Mouse (Mus musculus) midbrain, embryonic 11.5 days (tissue): ENCODE results near the gene Cysltr1. TPM values are rescaled to one million over a fixed set of nuclear protein-coding genes. Genes with fewer than 3 reads are reported as not detected.

ENCODE experiments used
- ATAC-seq: fragments of 200-750 bp; cut with Nextera tagmentation; 2 replicates; pipeline ENCODE4 v1.8.0; 2017; ENCODE audit warnings: moderate TSS enrichment, moderate library complexity; ENCODE audit not compliant: low FRiP score
- DNase-seq: peaks from one replicate; pipeline ENCODE4 v3.0.0; 2015; ENCODE audit warnings: low spot score; ENCODE audit errors: missing footprints
- H3K27ac ChIP-seq: fragments of 300-500 bp; sonication (generic); 2 replicates; pipeline ENCODE4 v1.5.1; 2014; ENCODE audit warnings: low read depth, low read length
- H3K27me3 ChIP-seq: fragments of 300-500 bp; sonication (generic); 2 replicates; pipeline ENCODE4 v1.6.1; 2014; ENCODE audit warnings: mild to moderate bottlenecking, low read length, moderate library complexity, mixed read lengths; ENCODE audit not compliant: control insufficient read depth, insufficient read depth
- H3K36me3 ChIP-seq: fragments of 300-500 bp; sonication (generic); 2 replicates; pipeline ENCODE4 v1.6.1; 2014; ENCODE audit warnings: mild to moderate bottlenecking, low read length, moderate library complexity, mixed read lengths; ENCODE audit not compliant: control insufficient read depth, insufficient read depth
- H3K4me1 ChIP-seq: fragments of 300-500 bp; sonication (generic); 2 replicates; pipeline ENCODE4 v1.6.1; 2014; ENCODE audit warnings: low read length; ENCODE audit not compliant: control insufficient read depth, insufficient read depth
- H3K4me2 ChIP-seq: fragments of 300-500 bp; sonication (generic); 2 replicates; pipeline ENCODE4 v1.6.1; 2014; ENCODE audit warnings: mild to moderate bottlenecking, moderate library complexity
- H3K4me3 ChIP-seq: fragments of 300-500 bp; sonication (generic); 2 replicates; pipeline ENCODE4 v1.5.1; 2014; ENCODE audit warnings: low read depth, low read length
- H3K9ac ChIP-seq: fragments of 300-500 bp; sonication (generic); 2 replicates; pipeline ENCODE4 v1.6.1; 2014; ENCODE audit warnings: low read length
- H3K9me3 ChIP-seq: fragments of 300-500 bp; sonication (generic); 2 replicates; pipeline ENCODE4 v1.6.1; 2016; ENCODE audit warnings: low read length; ENCODE audit not compliant: control insufficient read depth
- whole genome bisulfite sequencing: fragments of 180-500 bp; shearing (Covaris S2); extraction: QIAGEN DNeasy Blood & Tissue Kit; methylation state at CpG from one replicate; pipeline ENCODE4 v1.1.7; 2014; 5-methylcytosine and 5-hydroxymethylcytosine counted together
- polyA plus RNA-seq: library from polyadenylated mRNA; unstranded; fragments of >200 nt; fragmentation: Nextera tagmentation; extraction: Ambion mirVana; gene quantifications from 2 replicates; pipeline ENCODE4 v1.2.1, GENCODE M21; 2014

Cysltr1 gene
- polyA plus RNA-seq, 1 experiment from 2014 or later: 1.7 TPM

GRCm38 (mm10) chrX:106582886-106583285, 20.6 kb downstream of the Cysltr1 start, which contains the start of gene Gm5127:
Gm5127 (plus strand) TSS chrX:106583186.
- H3K27ac ChIP-seq: no peak within 1 kb of the TSS
- H3K9ac ChIP-seq: no peak within 1 kb of the TSS
- H3K36me3 ChIP-seq: no peaks in the 10 kb centered on the region
- no peaks in the 10 kb centered on the region for H3K9me3 ChIP-seq
- no peak within 1 kb of the TSS for H3K4me2 ChIP-seq
- no peak for DNase-seq
- no peak within 1 kb of the TSS for H3K4me3 ChIP-seq
- H3K4me1 ChIP-seq: no peaks in the 10 kb centered on the region
- ATAC-seq: no peak
- 69% methylated on average over 3 of the region's 3 CpGs for WGBS
- H3K27me3 ChIP-seq: no peaks in the 10 kb centered on the region

- H3K4me1 ChIP-seq: no peaks in the 10 kb centered on the region
- 31% methylated on average over 2 of the region's 2 CpGs for WGBS
- H3K9me3 ChIP-seq: no peaks in the 10 kb centered on the region
- no peaks in the 10 kb centered on the region for H3K36me3 ChIP-seq
- H3K9ac ChIP-seq: no peak overlapping the region
- no peak for DNase-seq
- no peaks in the 10 kb centered on the region for H3K27me3 ChIP-seq
- no peak overlapping the region for H3K4me3 ChIP-seq
- H3K4me2 ChIP-seq: no peak overlapping the region
- no peak for ATAC-seq
- no peak overlapping the region for H3K27ac ChIP-seq
Measured at GRCm38 (mm10) chrX:106582197-106582596, 21.3 kb downstream of the Cysltr1 start.

- no peaks in the 10 kb centered on the region for H3K36me3 ChIP-seq
- H3K9me3 ChIP-seq: no peaks in the 10 kb centered on the region
- H3K27me3 ChIP-seq: no peaks in the 10 kb centered on the region
- ATAC-seq (no peak), DNase-seq (no peak)
- H3K9ac ChIP-seq: no peak overlapping the region
- no peak overlapping the region for H3K4me3 ChIP-seq
- H3K4me2 ChIP-seq: no peak overlapping the region
- H3K4me1 ChIP-seq: no peaks in the 10 kb centered on the region
- H3K27ac ChIP-seq: no peak overlapping the region
Measured at GRCm38 (mm10) chrX:106580410-106580809, 23.1 kb downstream of the Cysltr1 start.

GRCm38 (mm10) chrX:106578966-106579365, 24.5 kb downstream of the Cysltr1 start:
- H3K9me3 ChIP-seq: no peaks in the 10 kb centered on the region
- no peak overlapping the region for H3K27ac ChIP-seq
- WGBS: 56% methylated on average over 3 of the region's 3 CpGs
- H3K9ac ChIP-seq: no peak overlapping the region
- H3K4me2 ChIP-seq: no peak overlapping the region
- ATAC-seq: no peak
- no peak for DNase-seq
- H3K36me3 ChIP-seq: no peaks in the 10 kb centered on the region
- no peak overlapping the region for H3K4me3 ChIP-seq
- no peaks in the 10 kb centered on the region for H3K4me1 ChIP-seq
- H3K27me3 ChIP-seq: no peaks in the 10 kb centered on the region

GRCm38 (mm10) chrX:106555457-106555856, 48.0 kb downstream of the Cysltr1 start:
- DNase-seq: no peak
- H3K27me3 ChIP-seq: no peaks in the 10 kb centered on the region
- 83% methylated on average over 2 of the region's 2 CpGs for WGBS

GRCm38 (mm10) chrX:106536359-106536758, 67.1 kb downstream of the Cysltr1 start:
- DNase-seq (no peak), ATAC-seq (no peak)
- Histone ChIP-seq H3K27me3 (no peaks in the 10 kb centered on the region), H3K36me3 (no peaks in the 10 kb centered on the region), H3K4me3 (no peak overlapping the region), H3K4me2 (no peak overlapping the region), H3K4me1 (no peaks in the 10 kb centered on the region), H3K9ac (no peak overlapping the region), H3K9me3 (no peaks in the 10 kb centered on the region; the same call in 1 of the 2 replicates), H3K27ac (no peak overlapping the region)
- WGBS: 42% methylated on average over 3 of the region's 3 CpGs

More at GRCm38 (mm10) chrX:106555457-106555856, 48.0 kb downstream of the Cysltr1 start:
- H3K9ac ChIP-seq: no peak overlapping the region
- H3K4me1 ChIP-seq: no peaks in the 10 kb centered on the region
- no peak overlapping the region for H3K4me3 ChIP-seq
- no peak overlapping the region for H3K27ac ChIP-seq
- H3K9me3 ChIP-seq: no peaks in the 10 kb centered on the region
- no peak for ATAC-seq
- no peaks in the 10 kb centered on the region for H3K36me3 ChIP-seq
- H3K4me2 ChIP-seq: no peak overlapping the region

Other genes with a start within 250 kb of the Cysltr1 start
- 39.0 and 44.9 TPM in 2 replicates for gene Fndc3c1, start 118.3 kb downstream of the Cysltr1 start, polyA plus RNA-seq
- 2.9 and 3.3 TPM in 2 replicates for gene Gm5127, start 20.5 kb downstream of the Cysltr1 start, polyA plus RNA-seq
- 2.5 and 4.4 TPM in 2 replicates for gene Rtl3, start 237.0 kb upstream of the Cysltr1 start, polyA plus RNA-seq